Mouse (Mus musculus) lung, adult 2 months (tissue): ENCODE data around the gene Gm49322. TPM values are rescaled to one million over a fixed set of nuclear protein-coding genes. Genes with fewer than 3 reads are reported as not detected.
"Not testable (repeated sequence)": the region's sequence is repeated elsewhere in the genome, so short reads cannot be mapped to it uniquely, and the experiment has no call there.

Experiments
- DNase-seq: peaks from one replicate; pipeline ENCODE4 v3.0.0; 2022
- H3K4me1 ChIP-seq: fragments of 200-500 bp; 2 replicates; pipeline ENCODE4 v1.6.1; 2011; ENCODE audit warnings: low read length; ENCODE audit not compliant: control insufficient read depth, insufficient read depth
- H3K4me3 ChIP-seq: fragments of 200-500 bp; replicated peaks from 2 replicates; pipeline ENCODE3; 2011; ENCODE audit warnings: low read depth, mild to moderate bottlenecking, control low read depth, low read length; ENCODE audit errors: extremely low read depth
- CTCF ChIP-seq: fragments of 200-500 bp; IDR thresholded peaks from 2 replicates; pipeline ENCODE4 v1.5.1; 2011; ENCODE audit warnings: mild to moderate bottlenecking, low read length, control low read depth; ENCODE audit not compliant: insufficient read depth
- POLR2A ChIP-seq: fragments of 200-500 bp; IDR thresholded peaks from 2 replicates; pipeline ENCODE4 v1.6.1; 2011; ENCODE audit warnings: low read depth, mild to moderate bottlenecking, control low read depth, low read length, borderline replicate concordance; ENCODE audit errors: extremely low read depth
- WGBS: fragments of 180-500 bp; shearing (Covaris S2); methylation state at CpG from one replicate; pipeline ENCODE4 v1.1.7; 2018; 5-methylcytosine and 5-hydroxymethylcytosine counted together
- polyA plus RNA-seq: library from polyadenylated mRNA; depleted of rRNA; stranded (reverse); fragments of >200 nt; gene quantifications from 2 replicates; pipeline ENCODE4 v1.2.3, GENCODE M21; 2012; rRNA removed

Gm49322 gene
- polyA plus RNA-seq: 1.6 and 2.2 TPM in 2 replicates

DNA sequence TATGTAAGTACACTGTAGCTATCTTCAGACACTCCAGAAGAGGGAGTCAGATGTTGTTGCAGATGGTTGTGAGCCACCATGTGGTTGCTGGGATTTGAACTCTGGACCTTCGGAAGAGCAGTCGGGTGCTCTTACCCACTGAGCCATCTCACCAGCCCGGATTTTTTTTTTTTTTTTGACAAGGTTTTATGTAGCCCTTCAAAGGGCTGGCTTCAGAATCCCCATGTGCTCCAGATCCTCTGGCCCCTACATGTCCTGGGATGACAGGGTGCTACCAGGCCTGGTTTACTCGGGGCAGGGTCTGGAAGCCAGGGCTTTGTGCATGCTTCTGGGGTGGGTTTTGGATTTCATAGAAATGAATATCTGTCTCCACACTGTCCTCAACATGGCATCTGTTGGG lies at the start of gene Gm49322:
TSS of gene Gm49322 (plus strand) at position 301 of the 400 bp plus-strand sequence.
- 75% methylated on average over 4 of the region's 4 CpGs for WGBS
- H3K4me1 ChIP-seq, DNase-seq, H3K4me3 ChIP-seq: not testable (repeated sequence)

DNA sequence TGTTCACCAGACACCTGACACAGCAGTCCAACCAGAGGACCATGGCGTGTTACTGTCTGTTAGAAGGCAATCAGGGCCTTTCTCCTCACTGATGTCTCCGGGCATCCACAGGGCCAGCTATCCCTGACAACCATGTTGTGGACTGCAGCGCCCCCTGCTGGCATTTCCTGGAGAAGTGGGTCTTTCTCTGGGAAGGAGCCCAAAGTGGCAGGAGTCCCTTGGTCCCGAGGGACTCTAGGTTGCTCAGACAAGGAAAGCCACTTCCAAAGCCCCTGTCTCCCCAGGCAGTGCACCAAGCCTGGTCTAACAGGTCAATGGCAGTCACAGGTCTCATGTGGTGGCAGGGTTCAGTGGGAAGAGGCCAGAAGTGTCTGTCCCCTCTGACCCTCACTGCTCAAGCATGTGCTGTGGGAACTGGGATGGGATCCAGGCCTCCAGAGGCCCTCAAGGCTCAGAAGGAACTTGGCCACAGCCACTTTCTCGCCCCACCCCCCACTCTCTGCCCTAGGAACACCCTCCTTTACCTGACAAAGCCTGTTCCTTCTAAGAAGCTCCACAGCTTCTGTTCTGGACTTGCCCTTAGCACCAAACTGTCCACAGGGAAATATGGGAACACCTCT lies 48.4 kb upstream of the Gm49322 start:
- peak; percentile 82 for DNase-seq
- Histone ChIP-seq H3K4me1 (peaks cover 29% of the 10 kb centered on the region), H3K4me3 (no peak overlapping the region)
- peak; percentile 66 for TF ChIP-seq CTCF
- TF ChIP-seq POLR2A: no peak
- 26% methylated on average over 5 of the region's 5 CpGs for WGBS

DNA sequence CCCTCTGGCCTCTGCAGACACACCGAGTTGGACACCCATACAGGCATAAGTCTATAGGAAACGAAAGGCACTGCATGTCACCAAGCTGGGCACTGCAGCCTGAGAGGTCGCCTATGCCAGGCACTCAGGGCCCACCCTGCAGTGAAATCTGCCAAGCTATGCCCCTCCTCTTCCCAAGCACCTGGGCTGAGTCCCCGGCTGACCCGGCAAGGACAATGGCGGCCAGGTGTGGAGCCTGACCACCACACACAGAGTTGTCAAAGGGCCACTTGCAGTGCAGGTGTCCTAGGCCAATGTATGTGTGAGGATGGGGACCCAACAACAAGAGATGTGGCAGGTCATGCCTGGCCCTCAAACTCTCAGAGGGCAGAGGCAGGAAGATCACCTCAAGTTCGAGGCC lies 46.4 kb upstream of the Gm49322 start:
- TF ChIP-seq CTCF (no peak), POLR2A (no peak)
- Histone ChIP-seq H3K4me1 (peaks cover 29% of the 10 kb centered on the region), H3K4me3 (no peak overlapping the region)
- no peak for DNase-seq
- WGBS: 85% methylated on average over 7 of the region's 7 CpGs

DNA sequence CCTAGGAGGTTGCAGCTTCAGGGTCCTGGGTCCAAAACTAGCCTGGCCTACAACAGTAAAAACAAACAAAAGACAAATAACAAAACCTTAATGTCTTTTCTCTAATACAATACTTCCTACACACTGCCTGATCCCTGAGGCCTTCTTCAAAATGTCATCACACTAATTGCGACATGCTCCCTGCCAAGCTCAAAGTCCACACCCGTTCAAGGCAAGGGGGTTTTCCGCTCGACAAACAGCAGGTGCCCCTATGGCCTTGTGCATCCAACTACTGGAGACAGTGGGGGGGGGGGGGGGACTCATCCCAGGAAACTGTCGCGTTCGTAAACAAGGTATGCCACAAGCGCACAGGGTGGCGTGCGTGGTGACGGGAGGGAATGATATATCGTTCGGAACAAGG lies 45.2 kb upstream of the Gm49322 start:
- peak overlapping the region; percentile 85 for H3K4me3 ChIP-seq
- WGBS: under 1% methylated on average over 13 of the region's 13 CpGs
- peaks cover 29% of the 10 kb centered on the region for H3K4me1 ChIP-seq
- no peak for DNase-seq
- TF ChIP-seq CTCF (no peak), POLR2A (no peak)

DNA sequence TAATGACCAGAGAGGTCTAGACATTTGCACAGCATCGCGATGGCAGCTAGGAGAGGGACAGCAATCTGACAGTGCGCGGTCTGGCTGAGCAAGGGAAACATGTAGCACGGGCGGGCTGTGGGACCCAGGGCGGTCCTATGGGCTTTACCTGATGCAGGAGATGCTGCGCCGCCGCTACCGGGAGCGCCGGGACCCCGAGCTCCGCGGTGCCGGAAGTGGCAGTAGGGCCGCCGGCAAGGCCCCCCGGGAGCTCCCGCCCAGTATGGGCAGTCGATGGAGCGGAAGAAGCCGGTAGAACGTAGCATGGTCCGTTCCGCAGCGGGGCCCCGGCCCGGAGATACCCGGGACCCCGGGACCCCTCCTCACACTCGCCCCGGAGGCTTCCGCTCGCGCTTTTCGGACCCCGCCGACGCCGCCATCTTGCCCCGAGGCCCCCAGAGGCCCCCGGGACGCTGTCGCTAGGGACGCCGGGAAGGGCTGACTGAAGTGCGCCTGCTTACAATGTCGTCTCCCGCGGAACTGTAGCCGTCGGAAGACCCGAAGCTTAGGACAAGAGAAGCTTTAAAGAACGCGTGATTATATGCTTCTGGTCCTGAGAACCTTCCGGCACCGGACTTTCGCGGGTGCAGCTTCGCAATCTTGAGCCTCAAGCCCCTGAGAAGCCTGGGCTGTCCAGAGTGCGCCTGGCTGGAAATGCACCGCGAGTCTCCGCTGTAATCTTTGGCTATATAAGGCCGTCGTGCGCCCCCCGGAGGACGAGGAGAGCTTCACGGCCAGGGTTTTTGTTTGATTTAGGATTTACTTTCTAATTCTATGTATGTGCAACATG lies 44.5 kb upstream of the Gm49322 start, which contains the start of gene Rexo1:
TSS of gene Rexo1 (minus strand) at position 445 of the 829 bp plus-strand sequence.
- H3K4me1 ChIP-seq: peaks cover 29% of the 10 kb centered on the region
- peak; percentile 92 for DNase-seq
- under 1% methylated on average over 72 of the region's 72 CpGs for WGBS
- TF ChIP-seq CTCF: peak; percentile 68
- peak; percentile 45; the same call in 1 of the 2 replicates for TF ChIP-seq POLR2A
- peak within 1 kb of the TSS; percentile 85 for H3K4me3 ChIP-seq

DNA sequence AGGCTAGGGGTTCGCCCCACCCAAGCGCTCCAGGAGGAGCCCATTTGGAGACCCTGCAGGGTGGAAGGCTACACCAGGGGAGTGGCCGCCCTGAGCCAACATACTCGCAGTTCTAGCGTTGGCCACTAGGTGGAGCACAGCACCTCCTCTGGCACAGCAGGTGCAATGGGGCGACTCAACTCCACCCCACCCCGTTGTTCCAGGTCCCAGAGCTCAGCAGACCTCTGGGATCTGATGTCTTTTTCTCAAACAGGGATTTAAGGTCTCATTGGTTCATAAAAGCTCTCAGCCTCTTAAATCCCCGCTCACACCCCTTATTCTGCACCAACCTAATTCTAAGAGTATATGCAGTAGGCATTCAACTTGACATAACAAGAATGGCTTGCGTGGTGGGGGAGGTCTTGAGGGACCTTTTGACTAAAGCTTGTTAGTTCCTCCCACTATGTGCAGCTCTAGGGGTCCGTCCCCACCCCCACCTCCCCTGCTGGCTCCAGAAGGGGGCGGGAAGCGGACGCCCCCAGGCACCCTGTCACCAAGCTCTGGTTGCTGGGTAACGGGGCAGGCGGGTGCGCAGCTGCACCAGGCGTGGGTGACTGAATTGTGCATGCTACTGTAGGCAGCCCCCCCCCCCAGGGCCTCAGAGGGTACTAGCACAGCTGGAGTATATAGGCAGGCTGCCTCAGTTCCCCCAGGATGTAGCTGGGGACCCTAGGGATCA lies 39.3 kb upstream of the Gm49322 start:
- DNase-seq: peak; percentile 91
- TF ChIP-seq CTCF: peak; percentile 93
- no peak for TF ChIP-seq POLR2A
- 29% methylated on average over 17 of the region's 17 CpGs for WGBS
- Histone ChIP-seq H3K4me3 (no peak overlapping the region), H3K4me1 (0 out of 2 replicates have a peak, but pooled peaks cover 2% of the 10 kb centered on the region)

DNA sequence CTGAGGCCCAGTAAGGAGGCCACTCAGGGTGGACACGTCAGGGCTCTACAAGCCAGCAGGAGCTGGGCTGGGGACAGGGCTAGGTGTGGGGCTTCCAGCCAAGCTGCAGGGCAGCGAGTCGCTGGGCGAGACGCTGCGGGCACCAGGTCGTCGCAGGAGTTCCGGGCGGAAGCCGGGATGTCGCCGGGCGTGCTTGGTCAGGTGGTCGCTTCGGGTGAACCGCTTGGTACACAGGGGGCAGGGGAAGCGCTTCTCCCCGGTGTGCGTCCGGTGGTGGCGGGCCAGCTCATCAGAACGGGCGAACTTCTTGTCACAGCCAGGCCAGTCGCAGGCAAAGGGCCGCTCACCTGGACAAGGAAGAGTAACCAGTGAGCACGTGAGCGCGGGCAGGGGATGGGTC lies 36.9 kb upstream of the Gm49322 start:
- TF ChIP-seq POLR2A: no peak
- WGBS: 93% methylated on average over 29 of the region's 29 CpGs
- Histone ChIP-seq H3K4me3 (no peak overlapping the region), H3K4me1 (0 out of 2 replicates have a peak, but pooled peaks cover 2% of the 10 kb centered on the region)
- no peak for DNase-seq

DNA sequence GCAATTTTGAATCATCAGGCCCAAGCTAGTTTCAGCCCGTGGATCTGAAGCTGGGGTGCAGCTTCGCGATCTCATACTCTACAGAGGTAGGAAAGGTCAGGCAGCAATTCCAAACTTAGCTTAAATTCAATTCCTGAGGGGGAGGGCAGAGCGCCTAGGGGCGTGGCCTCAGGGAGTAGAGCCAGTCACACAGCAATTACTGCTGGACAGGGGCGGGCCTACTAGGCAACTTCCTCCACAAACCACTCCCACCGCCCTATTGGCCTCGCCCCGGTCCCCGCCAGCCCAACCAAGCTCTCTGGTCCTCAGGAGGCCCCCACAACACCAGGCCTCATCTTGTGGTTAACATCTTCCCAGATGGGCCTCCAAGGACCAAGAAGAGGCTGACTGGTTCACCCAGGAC lies 36.2 kb upstream of the Gm49322 start:
- WGBS: 31% methylated on average over 10 of the region's 10 CpGs
- 0 out of 2 replicates have a peak, but pooled peaks cover 2% of the 10 kb centered on the region for H3K4me1 ChIP-seq
- TF ChIP-seq CTCF (no peak), POLR2A (no peak)
- no peak overlapping the region for H3K4me3 ChIP-seq
- DNase-seq: peak; percentile 56

DNA sequence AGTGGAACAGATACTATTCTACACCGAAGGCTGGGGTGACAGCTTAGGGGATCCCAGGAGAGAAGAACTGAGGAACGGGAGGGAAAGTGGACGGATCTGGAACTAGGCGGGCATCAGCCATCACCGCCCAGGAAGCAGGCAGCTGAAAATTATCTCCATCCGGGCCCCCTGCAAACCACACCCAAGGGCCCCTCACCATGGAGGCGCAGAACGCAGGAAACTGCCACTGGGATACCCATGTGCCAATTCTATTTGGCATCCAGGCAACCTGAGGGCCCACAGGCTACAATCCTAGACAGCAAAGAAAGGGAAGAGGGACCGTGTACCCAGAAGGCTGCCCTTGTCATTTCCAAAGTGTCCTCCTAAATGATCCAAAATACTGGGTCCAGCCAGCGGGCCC lies 35.4 kb upstream of the Gm49322 start:
- no peak for DNase-seq
- no peak for TF ChIP-seq CTCF
- TF ChIP-seq POLR2A: no peak
- Histone ChIP-seq H3K4me3 (no peak overlapping the region), H3K4me1 (0 out of 2 replicates have a peak, but pooled peaks cover 2% of the 10 kb centered on the region)
- 77% methylated on average over 10 of the region's 10 CpGs for WGBS

DNA sequence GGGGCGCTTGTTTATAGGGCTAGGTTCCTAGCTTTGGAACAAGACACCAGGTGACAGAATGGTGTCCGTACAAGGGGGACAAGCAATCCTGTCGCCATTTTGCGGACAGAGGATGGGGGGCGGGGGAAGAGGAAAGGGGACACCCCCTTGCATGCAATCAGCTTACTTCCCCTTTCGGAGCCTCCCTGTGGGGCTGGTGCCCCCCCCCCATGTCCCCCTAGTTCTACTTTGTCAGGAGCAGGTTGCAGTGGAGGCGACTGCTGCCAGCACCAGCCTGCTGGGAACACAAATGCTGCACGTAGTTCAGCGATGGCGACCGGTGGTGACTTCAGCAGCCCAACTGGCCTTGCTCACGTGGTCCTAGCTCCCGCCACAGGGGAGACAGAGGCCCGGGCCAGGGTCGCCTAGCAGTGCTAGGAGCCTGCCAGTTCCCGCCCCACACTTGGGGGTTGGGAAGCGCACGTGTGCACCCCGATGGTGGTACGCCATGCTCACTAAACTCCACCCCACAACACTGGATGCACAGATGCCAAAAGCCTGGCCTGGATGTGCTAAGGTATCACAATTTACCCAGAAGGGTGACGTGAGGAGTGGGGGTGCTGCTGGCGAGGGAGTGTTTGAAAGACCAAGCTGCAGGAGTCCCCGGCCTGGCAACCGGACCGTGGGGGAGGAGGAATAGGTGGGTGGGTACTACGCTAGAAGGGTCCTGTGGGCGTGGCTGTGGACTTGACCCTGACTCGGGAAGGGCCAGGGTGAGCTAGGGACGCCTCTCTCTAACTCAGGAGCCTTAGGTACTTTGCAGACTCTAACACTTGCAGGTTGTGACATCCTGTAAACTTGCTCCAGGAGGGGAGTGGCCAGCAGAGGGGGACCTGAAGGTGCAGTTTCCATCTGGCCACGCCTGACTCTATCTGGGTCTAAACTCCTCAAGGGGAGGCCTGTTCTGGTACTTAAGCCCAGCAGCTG lies 34.7 kb upstream of the Gm49322 start:
- no peak for TF ChIP-seq POLR2A
- no peak for TF ChIP-seq CTCF
- Histone ChIP-seq H3K4me3 (no peak overlapping the region), H3K4me1 (0 out of 2 replicates have a peak, but pooled peaks cover 2% of the 10 kb centered on the region)
- DNase-seq: no peak
- WGBS: 34% methylated on average over 30 of the region's 30 CpGs
